Mouse (Mus musculus) myocyte (in vitro differentiated cells): Measurements from ENCODE around the gene Col8a2.

Experiments used
- POLR2A ChIP-seq: IDR thresholded peaks from one replicate; pipeline ENCODE4 v1.6.1; 2011; ENCODE audit warnings: low read depth, mild to moderate bottlenecking, control low read depth, moderate library complexity; ENCODE audit not compliant: insufficient read length
- USF1 ChIP-seq: IDR thresholded peaks from one replicate; pipeline ENCODE4 v1.6.1; 2011; ENCODE audit warnings: low read depth, mild to moderate bottlenecking, control low read depth, moderate library complexity

- TF ChIP-seq POLR2A (no peak), USF1 (no peak)
Measured at GRCm38 (mm10) chr4:126269292-126269691, 17.3 kb upstream of the Col8a2 start.
